Mouse (Mus musculus): ENCODE results near the gene Ylpm1. TPM values are rescaled to one million over a fixed set of nuclear protein-coding genes. Genes with fewer than 3 reads are reported as not detected.
A peak's percentile ranks its signal among the peaks of the same experiment; 100 is the strongest.

The Ylpm1 gene
- polyA plus RNA-seq, 2 experiments = 8.3 to 9.8 TPM

DNA sequence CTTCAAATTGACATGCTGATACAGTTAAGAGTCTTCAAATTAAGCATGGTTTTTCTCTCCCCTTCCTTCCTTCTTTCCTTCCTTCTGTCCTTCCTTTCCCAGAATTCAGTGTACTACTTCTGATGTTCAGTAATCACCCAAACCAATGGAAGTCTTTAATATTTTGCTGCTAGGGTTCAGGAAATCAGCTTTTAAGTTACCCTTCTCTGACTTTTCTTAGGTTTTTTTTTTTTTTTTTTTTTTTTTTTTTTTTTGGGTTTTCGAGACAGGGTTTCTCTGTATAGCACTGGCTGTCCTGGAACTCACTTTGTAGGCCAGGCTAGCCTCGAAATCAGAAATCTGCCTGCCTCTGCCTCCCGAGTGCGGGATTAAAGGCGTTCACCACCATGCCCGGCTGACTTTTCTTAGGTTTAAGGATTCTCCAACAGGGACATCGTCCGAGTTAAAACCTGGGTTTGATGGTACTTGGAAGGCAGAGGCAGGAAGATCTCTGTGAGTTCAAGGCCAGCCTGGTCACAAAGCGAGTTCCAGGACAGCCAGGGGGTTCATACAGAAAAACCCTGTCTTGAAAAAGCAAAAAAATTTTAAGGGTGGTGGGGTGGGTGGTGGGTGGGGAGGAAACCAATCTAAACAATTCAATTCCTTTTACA lies 884 bp upstream of the Ylpm1 start:
- H3K9me3 ChIP-seq (ENCODE audit: control insufficient read depth, low read length) = no peaks in the 10 kb centered on the region
- H3K27ac ChIP-seq = no peak overlapping the region
- 86% methylated on average over 9 of the region's 9 CpGs for WGBS (ENCODE audit: insufficient replicate concordance)
- H3K4me3 ChIP-seq (ENCODE audit: insufficient read depth in 1 of 2, low read depth in 2 of 2, low read length in 2 of 2) = peak overlapping the region in 1 of 2 experiments; percentile 83; a peak in 1 of 4 replicates
- peak overlapping the region; percentile 80 for H3K4me2 ChIP-seq (ENCODE audit: low read depth)
- ATAC-seq (ENCODE audit: insufficient read depth) (no peak), DNase-seq (ENCODE audit: low read depth in 3 of 3, low spot score in 3 of 3) (no peak)
- no peak overlapping the region for H3K9ac ChIP-seq (replicated peaks)
- H3K4me1 ChIP-seq (replicated peaks; ENCODE audit: control insufficient read depth in 2 of 2, insufficient read depth in 2 of 2, low read length in 1 of 2) = peaks cover 15 to 16% of the 10 kb centered on the region in 2 experiments
- no peaks in the 10 kb centered on the region for H3K27me3 ChIP-seq (ENCODE audit: control insufficient read depth, insufficient read depth, low read length)
- H3K36me3 ChIP-seq (replicated peaks; ENCODE audit: control insufficient read depth, insufficient read depth, low read depth) = no peaks in the 10 kb centered on the region
- TF ChIP-seq CTCF (IDR thresholded peaks at IDR 0.05; ENCODE audit: low read depth) (no peak), EP300 (IDR thresholded peaks at IDR 0.05; ENCODE audit: low read depth) (no peak)

DNA sequence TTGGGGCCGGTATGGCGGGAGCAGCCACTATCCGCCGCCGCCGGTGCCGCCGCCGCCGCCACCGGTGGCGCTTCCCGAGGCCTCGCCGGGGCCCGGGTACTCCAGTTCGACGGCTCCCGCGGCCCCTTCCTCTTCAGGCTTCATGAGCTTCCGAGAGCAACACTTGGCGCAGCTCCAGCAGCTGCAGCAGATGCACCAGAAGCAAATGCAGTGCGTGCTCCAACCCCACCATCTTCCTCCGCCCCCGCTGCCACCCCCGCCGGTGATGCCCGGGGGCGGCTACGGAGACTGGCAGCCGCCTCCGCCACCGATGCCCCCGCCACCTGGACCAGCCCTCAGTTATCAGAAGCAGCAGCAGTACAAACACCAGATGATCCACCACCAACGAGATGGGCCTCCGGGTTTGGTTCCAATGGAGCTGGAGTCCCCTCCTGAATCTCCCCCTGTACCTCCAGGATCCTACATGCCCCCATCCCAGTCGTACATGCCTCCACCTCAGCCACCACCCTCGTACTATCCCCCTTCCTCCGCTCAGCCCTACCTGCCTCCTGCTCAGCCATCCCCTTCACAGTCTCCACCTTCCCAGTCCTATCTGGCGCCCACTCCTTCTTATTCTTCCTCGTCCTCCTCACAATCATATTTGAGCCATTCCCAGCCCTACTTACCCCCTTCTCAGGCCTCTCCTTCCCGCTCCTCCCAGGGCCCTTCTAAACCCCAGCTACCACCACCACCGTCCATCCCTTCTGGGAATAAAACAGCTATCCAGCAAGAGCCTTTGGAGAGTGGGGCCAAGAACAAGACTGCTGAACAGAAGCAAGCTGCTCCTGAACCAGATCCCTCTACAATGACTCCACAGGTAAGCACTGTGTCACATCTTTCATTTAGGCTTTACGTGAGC lies 629 bp downstream of the Ylpm1 start:
- peak overlapping the region; percentile 85 for H3K9ac ChIP-seq (replicated peaks)
- H3K4me1 ChIP-seq (replicated peaks; ENCODE audit: control insufficient read depth in 2 of 2, insufficient read depth in 2 of 2, low read length in 1 of 2) = peaks cover 15 to 16% of the 10 kb centered on the region in 2 experiments
- no peak for TF ChIP-seq EP300 (IDR thresholded peaks at IDR 0.05; ENCODE audit: low read depth)
- no peak for TF ChIP-seq CTCF (IDR thresholded peaks at IDR 0.05; ENCODE audit: low read depth)
- H3K4me2 ChIP-seq (ENCODE audit: low read depth) = peak overlapping the region; percentile 80
- ATAC-seq (ENCODE audit: insufficient read depth) (peak; percentile 74), DNase-seq (ENCODE audit: low read depth in 3 of 3, low spot score in 3 of 3) (peak; percentile 34 to 46 (median 37))
- peak overlapping the region; percentile 83 to 92 for H3K4me3 ChIP-seq (ENCODE audit: insufficient read depth in 1 of 2, low read depth in 2 of 2, low read length in 2 of 2)
- no peaks in the 10 kb centered on the region for H3K9me3 ChIP-seq (ENCODE audit: control insufficient read depth, low read length)
- H3K27me3 ChIP-seq (ENCODE audit: control insufficient read depth, insufficient read depth, low read length) = no peaks in the 10 kb centered on the region
- WGBS (ENCODE audit: insufficient replicate concordance) = under 1% methylated on average over 44 of the region's 44 CpGs
- H3K27ac ChIP-seq = peak overlapping the region; percentile 49
- no peaks in the 10 kb centered on the region for H3K36me3 ChIP-seq (replicated peaks; ENCODE audit: control insufficient read depth, insufficient read depth, low read depth)

DNA sequence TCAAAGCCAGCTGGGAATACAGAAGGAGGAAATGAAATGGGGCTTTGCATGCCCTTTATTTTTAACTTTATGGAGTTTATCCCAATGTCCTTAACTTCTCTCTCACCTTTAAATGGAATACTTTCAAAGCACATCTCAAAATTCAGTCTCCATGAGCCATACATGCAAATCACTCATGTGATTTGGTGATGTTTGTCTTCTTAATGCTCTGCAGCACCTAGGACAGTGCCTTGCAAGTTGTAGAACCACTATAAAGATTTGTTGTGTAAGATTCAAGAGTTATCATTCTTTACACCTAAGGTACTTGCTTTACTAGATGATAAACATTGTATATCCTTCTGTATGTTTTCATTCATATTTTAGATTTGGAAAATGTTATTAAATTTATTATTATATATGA lies 2.9 kb downstream of the Ylpm1 start:
- DNase-seq (ENCODE audit: low read depth in 3 of 3, low spot score in 3 of 3) = no peak
- Histone ChIP-seq H3K9ac (replicated peaks) (no peak overlapping the region), H3K4me2 (ENCODE audit: low read depth) (peak overlapping the region; percentile 80), H3K27ac (no peak overlapping the region), H3K4me3 (ENCODE audit: insufficient read depth in 1 of 2, low read depth in 2 of 2, low read length in 2 of 2) (peak overlapping the region in 1 of 2 experiments; percentile 83; a peak in 2 of 4 replicates), H3K4me1 (replicated peaks; ENCODE audit: control insufficient read depth in 2 of 2, insufficient read depth in 2 of 2, low read length in 1 of 2) (peaks cover 16% of the 10 kb centered on the region in 2 experiments), H3K27me3 (ENCODE audit: control insufficient read depth, insufficient read depth, low read length) (no peaks in the 10 kb centered on the region), H3K9me3 (ENCODE audit: control insufficient read depth, low read length) (no peaks in the 10 kb centered on the region), H3K36me3 (replicated peaks; ENCODE audit: control insufficient read depth, insufficient read depth, low read depth) (no peaks in the 10 kb centered on the region)
- TF ChIP-seq CTCF (IDR thresholded peaks at IDR 0.05; ENCODE audit: low read depth) (no peak), EP300 (IDR thresholded peaks at IDR 0.05; ENCODE audit: low read depth) (no peak)
- ATAC-seq (ENCODE audit: insufficient read depth) = no peak

DNA sequence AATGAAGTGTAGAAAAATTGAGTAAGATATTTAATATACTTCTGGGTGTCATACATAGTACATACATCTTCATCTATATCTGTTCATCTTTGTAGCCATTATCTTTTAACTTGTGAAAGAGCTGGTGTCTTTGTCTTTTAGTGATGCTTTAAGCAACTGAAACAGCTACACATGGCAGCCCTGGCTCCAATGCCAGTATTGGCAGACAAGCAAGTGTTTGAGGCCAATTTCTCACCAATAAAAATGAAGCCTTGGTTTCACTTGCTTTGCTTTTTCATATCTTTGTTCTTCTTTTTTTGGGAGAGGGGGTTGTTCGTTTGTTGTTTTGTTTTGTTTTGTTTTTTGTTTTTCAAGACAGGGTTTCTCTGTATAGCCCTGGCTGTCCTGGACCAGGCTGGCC lies 10.1 kb downstream of the Ylpm1 start:
- no peak for DNase-seq (ENCODE audit: low read depth in 3 of 3, low spot score in 3 of 3)
- H3K27ac ChIP-seq = no peak overlapping the region
- H3K36me3 ChIP-seq (replicated peaks; ENCODE audit: control insufficient read depth, insufficient read depth, low read depth) = no peaks in the 10 kb centered on the region
- no peak overlapping the region for H3K4me3 ChIP-seq (ENCODE audit: insufficient read depth in 1 of 2, low read depth in 2 of 2, low read length in 2 of 2)
- peaks cover 3 to 4% of the 10 kb centered on the region in 2 experiments; a peak in 2 of 4 replicates for H3K4me1 ChIP-seq (replicated peaks; ENCODE audit: control insufficient read depth in 2 of 2, insufficient read depth in 2 of 2, low read length in 1 of 2)
- no peak for TF ChIP-seq CTCF (IDR thresholded peaks at IDR 0.05; ENCODE audit: low read depth)
- no peak for TF ChIP-seq EP300 (IDR thresholded peaks at IDR 0.05; ENCODE audit: low read depth)
- no peaks in the 10 kb centered on the region for H3K27me3 ChIP-seq (ENCODE audit: control insufficient read depth, insufficient read depth, low read length)
- H3K9ac ChIP-seq (replicated peaks) = no peak overlapping the region
- ATAC-seq (ENCODE audit: insufficient read depth) = no peak
- 70% methylated on average over 1 of the region's 1 CpGs for WGBS (ENCODE audit: insufficient replicate concordance)
- no peak overlapping the region for H3K4me2 ChIP-seq (ENCODE audit: low read depth)
- no peaks in the 10 kb centered on the region for H3K9me3 ChIP-seq (ENCODE audit: control insufficient read depth, low read length)

DNA sequence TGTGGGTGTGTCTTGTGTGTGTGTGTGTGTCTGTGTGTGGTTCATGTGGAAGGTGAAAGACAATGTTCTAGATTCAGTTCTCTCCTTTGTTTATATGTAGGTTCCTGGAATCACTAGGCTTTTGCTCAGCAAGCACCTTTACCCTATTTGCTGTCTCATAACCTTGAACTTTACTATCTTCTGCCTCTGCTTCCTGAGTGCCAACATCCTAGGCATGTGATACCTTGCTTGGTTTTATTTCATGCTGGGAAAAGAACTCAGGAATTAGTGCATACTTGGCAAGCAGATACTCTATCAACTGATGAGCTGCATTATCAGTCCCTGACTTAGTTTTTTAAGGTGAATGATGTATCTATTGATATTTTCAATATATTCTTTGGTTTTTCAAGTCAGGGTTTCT lies 10.9 kb downstream of the Ylpm1 start:
- Histone ChIP-seq H3K36me3 (replicated peaks; ENCODE audit: control insufficient read depth, insufficient read depth, low read depth) (no peaks in the 10 kb centered on the region), H3K9ac (replicated peaks) (no peak overlapping the region), H3K4me1 (replicated peaks; ENCODE audit: control insufficient read depth in 2 of 2, insufficient read depth in 2 of 2, low read length in 1 of 2) (peaks cover 4 to 6% of the 10 kb centered on the region in 2 experiments; a peak in 3 of 4 replicates), H3K27ac (no peak overlapping the region), H3K27me3 (ENCODE audit: control insufficient read depth, insufficient read depth, low read length) (no peaks in the 10 kb centered on the region), H3K4me2 (ENCODE audit: low read depth) (no peak overlapping the region), H3K4me3 (ENCODE audit: insufficient read depth in 1 of 2, low read depth in 2 of 2, low read length in 2 of 2) (no peak overlapping the region), H3K9me3 (ENCODE audit: control insufficient read depth, low read length) (no peaks in the 10 kb centered on the region)
- TF ChIP-seq CTCF (IDR thresholded peaks at IDR 0.05; ENCODE audit: low read depth) (no peak), EP300 (IDR thresholded peaks at IDR 0.05; ENCODE audit: low read depth) (no peak)
- DNase-seq (ENCODE audit: low read depth in 3 of 3, low spot score in 3 of 3) (no peak), ATAC-seq (ENCODE audit: insufficient read depth) (no peak)

All from liver, embryonic 14.5 days (tissue).